Mouse (Mus musculus) lung, postnatal 36 days (tissue): ENCODE measurements around the gene Upk1b.
"Not testable (repeated sequence)": the region's sequence is repeated elsewhere in the genome, so short reads cannot be mapped to it uniquely, and the experiment has no call there.

Experiments used
- DNase-seq: peaks from one replicate; pipeline ENCODE4 v3.0.0; 2022; ENCODE audit warnings: mixed read lengths

The Upk1b gene

GRCm38 (mm10) chr16:38800091-38800490 is at the start of gene Upk1b:
Gene Upk1b, minus strand, starts transcription at chr16:38800328.
- DNase-seq = peak; percentile 20

DNA sequence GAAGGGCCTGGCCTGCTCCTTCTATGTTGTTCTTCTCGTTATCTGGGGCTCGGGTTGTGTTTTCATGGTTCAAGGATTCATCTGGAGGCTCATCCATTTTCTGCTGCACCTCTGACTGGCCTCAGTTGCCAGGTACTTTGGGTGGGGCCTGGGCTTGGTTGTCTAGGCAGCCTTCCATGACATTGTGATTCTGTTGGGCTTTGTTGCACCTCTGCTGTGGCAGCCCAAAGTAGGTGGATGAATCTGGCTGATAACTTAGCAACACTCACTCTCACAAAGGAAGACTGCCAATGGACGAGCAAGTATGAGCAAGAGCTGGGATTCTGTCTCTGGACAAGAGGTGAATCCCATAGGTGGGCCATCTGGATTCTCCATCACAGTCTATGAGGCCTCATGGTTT is 28.5 kb upstream of the Upk1b start, which contains the start of gene 4930435E12Rik:
4930435E12Rik (minus strand) TSS at position 101 of the 400 bp plus-strand sequence.
- no peak for DNase-seq

GRCm38 (mm10) chr16:38812521-38812920 is 12.4 kb upstream of the Upk1b start:
- DNase-seq = peak; percentile 89

DNA sequence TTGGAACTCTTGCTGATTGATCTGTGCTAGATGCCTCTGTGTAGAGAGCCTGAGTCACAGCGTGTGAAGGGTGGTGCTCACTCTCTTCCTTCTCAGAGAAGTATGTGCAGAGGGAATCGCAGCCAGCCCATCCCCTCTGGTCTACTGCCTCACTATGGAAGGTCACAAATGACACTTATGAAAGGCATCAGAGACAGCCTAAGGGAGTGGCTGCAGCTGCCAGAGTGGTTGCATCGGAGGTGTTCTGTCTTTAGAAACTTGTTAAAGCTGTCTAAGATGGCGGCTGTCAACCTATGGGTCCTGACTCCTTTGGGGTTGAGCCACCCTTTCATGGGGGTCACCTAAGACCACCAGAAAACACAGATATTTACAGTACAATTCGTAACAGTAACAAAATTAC is 10.1 kb upstream of the Upk1b start:
- DNase-seq = no peak

- not testable (repeated sequence) for DNase-seq
Measured at GRCm38 (mm10) chr16:38807796-38808195, 7.7 kb upstream of the Upk1b start.

GRCm38 (mm10) chr16:38798957-38799450 is 1.1 kb downstream of the Upk1b start:
- no peak for DNase-seq

DNA sequence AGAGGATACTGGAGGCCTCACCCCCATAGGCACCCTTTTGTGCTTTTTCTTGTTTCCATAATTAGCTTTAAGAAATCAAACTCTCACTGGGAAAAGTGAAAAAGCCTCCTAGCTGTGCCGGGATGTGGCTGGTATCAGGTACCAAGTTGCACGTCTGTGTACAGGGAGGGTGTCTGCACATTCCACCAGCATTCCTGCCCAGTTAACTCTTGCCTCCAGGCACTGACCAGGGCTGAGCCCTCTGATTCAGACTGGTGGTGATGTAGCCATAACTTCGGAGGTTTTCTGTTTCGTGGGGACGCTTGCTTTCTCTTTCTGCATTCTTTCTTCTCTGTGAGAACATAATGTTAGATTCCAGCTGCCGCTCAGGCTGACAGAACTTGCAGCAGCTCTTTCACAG is 7.0 kb downstream of the Upk1b start:
- DNase-seq = peak; percentile 12

DNA sequence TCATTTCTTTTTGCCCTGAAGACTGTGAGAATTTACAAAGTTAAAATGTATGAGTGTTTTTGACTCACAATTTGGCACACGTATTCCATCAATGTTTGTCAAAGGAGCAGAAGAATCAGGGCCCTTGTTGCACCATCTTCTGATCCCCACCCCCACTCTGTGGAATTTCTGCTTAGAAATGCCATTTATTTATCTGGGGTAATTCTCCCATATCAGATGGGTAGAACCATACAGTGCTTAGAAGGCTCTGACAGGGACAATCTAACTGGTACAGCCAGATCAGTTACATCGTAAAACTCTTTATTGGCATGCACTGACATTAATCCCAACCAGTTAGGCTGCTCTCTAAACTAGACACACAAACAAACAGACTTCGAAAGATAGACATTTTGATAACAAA is 10.2 kb downstream of the Upk1b start:
- DNase-seq = peak; percentile 31

- DNase-seq = no peak
Measured at GRCm38 (mm10) chr16:38789016-38789415, 11.1 kb downstream of the Upk1b start.

GRCm38 (mm10) chr16:38785301-38785700 is 14.8 kb downstream of the Upk1b start:
- DNase-seq = no peak

- DNase-seq = no peak
Measured at GRCm38 (mm10) chr16:38782524-38783067, 17.5 kb downstream of the Upk1b start.

DNA sequence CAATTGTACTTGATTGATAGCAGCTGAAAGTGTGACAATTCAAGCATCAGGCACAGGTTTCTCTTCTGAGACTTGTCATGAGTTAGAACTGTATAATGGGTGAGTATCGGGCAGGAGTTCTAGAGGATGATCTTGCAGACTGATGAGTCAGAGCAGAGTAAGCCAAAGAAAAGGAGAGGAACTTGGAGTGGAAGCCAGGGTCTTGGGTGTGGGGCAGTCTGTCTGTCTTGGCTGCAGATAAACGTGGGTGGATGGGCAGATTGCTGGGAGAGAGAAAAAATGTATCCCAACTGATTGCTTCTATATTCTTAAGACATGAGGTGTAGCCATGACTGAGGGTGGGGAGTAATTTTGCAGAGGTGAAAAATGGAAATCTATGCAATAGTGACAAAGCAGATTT is 18.2 kb downstream of the Upk1b start:
- DNase-seq = no peak

- no peak for DNase-seq
Measured at GRCm38 (mm10) chr16:38780960-38781572, 19.1 kb downstream of the Upk1b start.

GRCm38 (mm10) chr16:38776342-38776741 is 23.8 kb downstream of the Upk1b start:
- no peak for DNase-seq

DNA sequence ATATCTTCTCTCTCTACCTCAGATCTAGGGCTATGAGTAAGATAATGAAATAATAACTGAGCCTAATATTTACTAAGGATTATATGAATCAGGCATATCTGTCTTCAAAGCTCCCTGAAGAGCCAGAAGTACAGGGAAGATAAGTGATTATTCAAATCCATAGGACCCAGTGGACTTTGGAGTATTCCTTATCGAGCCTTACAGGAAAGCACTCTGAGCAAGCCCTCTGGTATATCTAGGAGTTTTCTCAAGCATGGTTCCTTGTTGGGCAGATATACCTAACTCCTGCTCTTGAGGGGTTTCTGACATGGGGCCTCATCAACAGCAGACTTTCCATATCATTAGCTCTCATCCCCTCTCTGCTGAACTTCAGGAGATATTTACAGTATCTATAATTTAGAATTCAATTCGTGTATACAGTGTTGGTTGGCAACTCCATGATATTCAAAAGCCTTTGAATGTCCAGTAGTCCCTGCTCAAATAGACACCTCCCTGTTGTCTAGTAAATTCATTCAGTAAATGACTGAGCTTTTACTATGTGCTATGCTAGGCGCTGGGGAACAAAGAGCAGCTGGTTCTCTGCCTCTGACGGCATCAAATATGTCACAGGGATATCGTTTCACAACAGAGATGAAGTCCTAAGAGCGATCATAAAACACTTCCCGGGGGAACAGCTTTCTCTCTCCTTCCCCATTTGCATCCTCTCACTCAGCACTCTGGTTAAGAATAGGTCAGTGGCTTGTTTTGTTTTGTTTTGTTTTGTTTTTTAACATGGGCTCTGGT is 25.0 kb downstream of the Upk1b start:
- DNase-seq = peak; percentile 76

GRCm38 (mm10) chr16:38772906-38773496 is 27.1 kb downstream of the Upk1b start:
- peak; percentile 34 for DNase-seq

GRCm38 (mm10) chr16:38771145-38771544 is 29.0 kb downstream of the Upk1b start:
- no peak for DNase-seq

- no peak for DNase-seq
Measured at GRCm38 (mm10) chr16:38769529-38769928, 30.6 kb downstream of the Upk1b start.

DNA sequence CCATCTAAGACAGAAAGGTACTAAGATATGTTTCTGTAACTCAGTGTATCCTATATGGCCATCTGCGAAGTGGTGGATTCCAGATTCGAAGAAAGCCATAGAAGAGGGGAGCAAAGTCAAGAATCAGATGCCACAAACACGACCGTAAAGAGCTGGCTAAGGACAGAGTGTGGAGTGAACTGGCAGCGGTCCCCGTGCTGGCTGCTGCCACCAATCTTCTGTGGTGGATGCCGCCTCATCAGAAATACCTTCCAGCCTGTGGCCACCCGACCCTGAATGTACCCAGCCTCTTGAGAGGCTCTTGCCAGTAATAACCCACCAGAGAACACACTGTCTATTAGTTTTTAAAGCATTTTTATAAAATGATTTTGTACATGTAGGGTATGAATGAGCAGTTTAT is 31.7 kb downstream of the Upk1b start:
- no peak for DNase-seq

DNA sequence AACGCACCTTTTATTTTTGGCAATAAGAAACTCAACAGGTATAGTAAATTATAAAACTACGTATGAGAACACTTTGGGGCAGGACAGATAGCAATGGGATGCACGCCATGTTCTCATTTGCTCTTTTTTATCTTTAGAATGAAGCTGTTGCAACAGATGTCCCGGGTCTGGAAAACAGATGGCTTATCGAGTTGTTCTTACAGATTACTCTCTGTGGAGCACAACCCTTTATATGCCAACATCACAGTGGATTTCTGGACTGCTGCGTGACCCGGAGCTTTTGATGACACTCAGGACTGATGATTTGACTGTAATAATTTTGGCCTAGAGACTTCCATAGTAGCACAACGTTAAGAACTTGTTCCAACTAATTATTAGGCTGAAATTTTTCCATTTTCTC is 32.4 kb downstream of the Upk1b start:
- DNase-seq = peak; percentile 15

DNA sequence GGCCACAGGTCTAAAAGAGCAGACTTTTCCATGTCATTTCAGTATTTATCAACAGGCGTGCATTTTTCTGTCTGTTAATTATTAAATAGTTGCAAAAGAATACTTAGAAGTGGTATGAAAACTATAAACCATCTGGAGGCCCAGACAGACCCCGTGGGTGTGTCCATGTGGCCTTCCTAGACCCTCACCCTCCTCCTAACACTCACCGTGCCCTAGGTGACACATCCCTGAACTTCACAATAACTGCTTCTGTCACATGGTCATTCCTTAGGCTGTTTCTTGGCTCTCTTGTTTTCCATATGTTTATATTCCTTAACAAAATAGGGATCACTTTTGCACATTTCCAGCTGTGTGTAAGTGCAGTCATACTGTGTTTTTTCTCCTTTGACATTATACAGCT is 33.5 kb downstream of the Upk1b start:
- no peak for DNase-seq

DNA sequence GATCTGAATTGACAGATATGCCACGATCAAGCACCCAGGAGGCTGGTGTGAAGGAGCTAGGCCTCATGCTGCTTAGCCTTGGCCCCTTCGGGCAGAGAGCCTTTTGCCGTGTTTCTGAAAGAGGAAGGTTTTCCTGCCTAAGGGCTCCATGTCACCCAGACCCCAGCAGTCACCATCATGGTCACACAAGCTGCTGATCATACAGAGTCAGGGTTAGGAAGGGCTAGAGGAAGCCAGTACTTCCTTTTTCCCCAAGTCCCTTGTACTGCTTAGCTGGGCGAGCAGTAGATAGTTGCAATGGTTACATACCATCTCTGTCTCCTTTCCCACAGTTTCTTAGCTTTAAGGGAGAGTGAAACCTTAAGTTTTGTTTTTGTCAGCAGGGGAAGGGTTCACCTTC is 36.6 kb downstream of the Upk1b start:
- DNase-seq = no peak

GRCm38 (mm10) chr16:38762401-38762800 is 37.7 kb downstream of the Upk1b start:
- DNase-seq = peak; percentile 45

DNA sequence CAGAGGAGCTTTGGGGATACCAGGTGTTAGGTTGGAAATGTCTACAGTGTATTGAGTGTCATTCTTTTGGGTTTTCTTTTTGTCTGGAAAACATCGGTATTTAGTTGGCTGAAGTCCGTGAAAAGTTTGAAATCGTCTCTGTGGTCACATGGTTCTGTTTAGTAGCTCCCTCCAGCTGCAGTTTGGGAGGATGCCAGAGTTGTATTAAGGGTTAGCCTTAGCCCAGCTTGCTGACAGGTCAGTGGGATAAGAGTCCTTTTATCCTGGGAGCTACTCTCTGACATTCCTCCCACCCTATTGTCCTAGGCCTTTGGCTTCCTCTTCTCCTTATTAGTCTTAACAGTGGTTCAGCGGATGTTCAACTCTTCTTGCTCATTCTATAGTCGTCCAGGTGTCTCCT is 38.2 kb downstream of the Upk1b start:
- peak; percentile 54 for DNase-seq
